Mouse (Mus musculus) cerebellum, adult 11 months (tissue): ENCODE data around the gene Rbbp8nl.

Source experiments
- DNase-seq: peaks from one replicate; pipeline ENCODE4 v3.0.0; 2022

Rbbp8nl gene

GRCm38 (mm10) chr2:180256296-180257000 is 33.2 kb downstream of the Rbbp8nl start:
- DNase-seq = no peak

DNA sequence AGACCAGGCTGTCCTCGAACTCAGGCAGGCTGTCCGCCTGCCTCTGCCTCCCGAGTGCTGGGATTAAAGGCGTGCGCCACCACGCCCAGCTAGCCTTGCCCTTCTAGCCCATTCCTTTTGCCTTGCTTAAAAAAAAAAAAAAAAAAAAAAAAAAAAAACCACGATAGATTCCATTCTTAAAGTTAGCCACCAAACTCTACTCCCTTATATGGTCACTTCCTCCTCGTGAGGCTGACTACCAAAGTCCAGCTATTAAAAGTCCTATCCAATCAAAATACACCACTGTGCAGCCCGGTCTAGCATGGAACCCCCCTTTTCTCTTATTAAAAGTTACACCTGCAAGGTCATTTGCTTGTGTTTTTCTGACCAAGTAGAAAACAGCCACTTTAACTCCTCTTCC is 34.0 kb downstream of the Rbbp8nl start:
- DNase-seq = no peak

- DNase-seq = no peak
These were observed 35.1 kb downstream of the Rbbp8nl start for GRCm38 (mm10) chr2:180254436-180255209.

DNA sequence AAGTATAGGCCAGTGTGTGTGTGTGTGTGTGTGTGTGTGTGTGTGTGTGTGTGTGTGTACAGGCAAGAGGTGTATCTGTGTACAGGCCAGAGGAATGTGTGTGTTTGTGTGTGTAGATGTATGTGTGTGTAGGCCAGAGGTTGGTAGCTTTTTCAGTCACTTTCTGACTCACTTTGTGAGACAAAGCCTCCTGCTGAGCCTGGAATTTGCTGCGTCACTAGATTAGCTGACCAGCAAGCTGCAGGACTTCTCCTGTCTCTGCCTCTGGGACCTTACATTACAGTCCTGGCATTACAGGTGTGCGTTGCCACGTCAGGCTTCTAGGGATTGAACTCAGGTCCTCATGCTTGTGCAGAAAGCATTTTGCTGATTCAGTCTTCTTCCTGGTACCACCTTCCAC is 37.8 kb downstream of the Rbbp8nl start:
- DNase-seq = no peak

- peak; percentile 76 for DNase-seq
These were observed 38.6 kb downstream of the Rbbp8nl start for GRCm38 (mm10) chr2:180250930-180251611.

GRCm38 (mm10) chr2:180248947-180249660 is 40.6 kb downstream of the Rbbp8nl start:
- DNase-seq = no peak

DNA sequence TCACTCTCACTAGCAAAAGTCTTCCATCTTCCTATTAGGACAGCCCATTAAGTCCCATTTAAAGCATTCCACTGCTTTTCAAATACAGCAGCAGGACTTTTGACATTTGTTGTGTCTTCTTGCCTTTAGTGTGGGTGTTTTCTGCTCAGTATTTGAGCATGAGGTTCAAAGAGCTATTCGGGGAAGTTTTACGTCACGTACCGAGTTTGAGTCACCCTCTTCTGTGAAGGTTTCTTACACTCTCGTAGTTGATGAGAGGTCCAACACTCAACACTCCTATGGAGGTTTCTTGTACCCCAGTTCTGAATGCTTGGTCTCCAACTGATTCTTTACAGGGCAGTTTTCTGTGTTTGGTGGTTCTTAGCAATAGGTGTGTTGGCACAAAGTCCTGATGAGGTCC is 41.8 kb downstream of the Rbbp8nl start:
- no peak for DNase-seq

GRCm38 (mm10) chr2:180243108-180243507 is 46.6 kb downstream of the Rbbp8nl start:
- no peak for DNase-seq

- no peak for DNase-seq
These were observed 51.1 kb downstream of the Rbbp8nl start for GRCm38 (mm10) chr2:180238591-180238990.

DNA sequence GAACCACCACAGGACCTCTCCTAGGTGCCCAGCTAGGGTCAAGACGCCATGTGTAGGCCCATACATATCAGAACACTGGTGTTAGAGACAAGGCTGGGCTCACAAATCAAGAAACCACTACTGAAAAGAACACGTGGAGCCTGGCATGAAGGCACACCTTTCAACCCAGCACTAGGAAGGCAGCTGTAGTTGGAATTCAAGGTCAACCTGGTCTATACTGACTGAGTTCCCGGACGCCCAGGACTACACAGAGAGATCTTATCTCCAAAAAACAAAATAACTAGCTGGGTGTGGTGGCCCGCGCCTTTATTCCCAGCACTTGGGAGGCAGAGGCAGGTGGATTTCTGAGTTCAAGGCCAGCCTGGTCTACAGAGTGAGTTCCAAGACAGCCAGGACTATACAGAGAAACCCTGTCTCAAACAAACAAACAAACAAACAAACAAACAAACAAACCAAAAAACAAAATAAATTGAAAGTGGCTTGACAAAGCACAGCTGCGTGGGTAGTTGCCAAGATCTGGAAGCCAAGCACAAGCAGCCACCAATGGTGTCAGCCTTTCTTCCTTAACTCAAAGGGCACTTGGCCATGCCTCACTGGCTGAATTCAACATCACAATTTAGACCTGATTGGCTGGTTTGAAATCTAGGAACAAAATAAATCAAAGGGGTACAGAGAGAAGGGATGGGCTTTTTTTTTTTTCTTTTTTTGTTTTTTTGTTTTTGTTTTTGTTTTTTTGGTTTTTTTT is 51.9 kb downstream of the Rbbp8nl start:
- DNase-seq = no peak

DNA sequence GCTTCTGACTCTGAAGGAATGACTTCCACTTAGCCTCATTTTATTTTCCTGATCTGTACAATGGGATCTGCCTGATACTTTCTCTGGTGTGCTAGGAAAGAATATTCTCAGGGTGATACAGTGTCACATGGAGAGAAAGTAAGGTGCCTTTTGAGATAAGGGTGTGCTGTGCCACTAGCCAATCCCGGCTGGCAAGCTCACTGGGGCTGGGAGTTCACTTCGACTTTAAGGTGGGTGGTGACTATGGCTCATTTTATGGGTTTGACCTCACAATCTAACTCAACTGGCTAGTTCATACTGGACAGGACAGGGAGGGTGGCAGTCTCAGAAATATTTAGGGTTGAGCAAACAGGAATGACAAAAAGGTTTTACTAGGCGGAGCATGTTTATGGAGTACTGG is 52.7 kb downstream of the Rbbp8nl start:
- no peak for DNase-seq

DNA sequence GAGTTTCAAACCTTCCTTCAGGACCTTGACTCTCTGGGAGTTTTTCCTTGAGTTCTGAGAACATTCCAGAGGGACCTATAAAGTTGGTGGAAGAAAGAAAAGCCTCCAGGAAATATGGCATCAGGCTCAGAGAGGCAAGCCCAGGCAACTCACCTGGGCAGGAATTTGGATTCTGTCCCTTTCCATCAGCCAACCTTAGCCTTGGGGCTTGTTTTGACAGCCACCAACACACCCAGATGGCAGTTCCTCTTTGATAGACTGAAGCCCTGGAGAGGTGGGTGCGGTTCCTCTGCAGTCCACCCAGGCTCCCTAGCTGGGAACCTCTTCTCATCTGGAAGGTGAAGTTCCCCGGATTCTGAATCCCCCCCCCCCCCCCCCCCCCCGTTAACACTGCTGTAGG is 53.2 kb downstream of the Rbbp8nl start:
- no peak for DNase-seq

DNA sequence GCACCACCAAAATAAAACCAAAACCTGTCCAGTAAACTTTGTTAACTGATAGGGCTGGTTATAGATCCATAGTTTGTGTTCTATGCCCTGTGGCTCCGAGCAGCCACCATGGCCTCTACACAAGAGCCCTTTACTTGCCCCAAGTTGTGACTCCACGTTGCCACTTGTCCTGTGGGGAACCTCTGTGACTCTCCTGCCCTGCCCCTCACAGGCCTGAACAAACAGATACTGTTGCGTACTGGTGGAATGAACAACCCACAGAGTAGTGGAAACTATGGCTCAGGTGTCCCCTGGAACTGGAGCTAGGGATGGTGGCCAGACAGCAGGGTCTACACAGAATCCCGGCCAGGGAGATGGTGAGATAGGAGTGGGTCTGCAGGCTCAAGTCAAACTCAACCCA is 53.9 kb downstream of the Rbbp8nl start:
- DNase-seq = no peak

- DNase-seq = no peak
These were observed 54.7 kb downstream of the Rbbp8nl start for GRCm38 (mm10) chr2:180234980-180235379.

- no peak for DNase-seq
These were observed 55.3 kb downstream of the Rbbp8nl start for GRCm38 (mm10) chr2:180234353-180234752.

- no peak for DNase-seq
These were observed 56.4 kb downstream of the Rbbp8nl start for GRCm38 (mm10) chr2:180233101-180233904.

- no peak for DNase-seq
These were observed 59.2 kb downstream of the Rbbp8nl start for GRCm38 (mm10) chr2:180230482-180230881.

DNA sequence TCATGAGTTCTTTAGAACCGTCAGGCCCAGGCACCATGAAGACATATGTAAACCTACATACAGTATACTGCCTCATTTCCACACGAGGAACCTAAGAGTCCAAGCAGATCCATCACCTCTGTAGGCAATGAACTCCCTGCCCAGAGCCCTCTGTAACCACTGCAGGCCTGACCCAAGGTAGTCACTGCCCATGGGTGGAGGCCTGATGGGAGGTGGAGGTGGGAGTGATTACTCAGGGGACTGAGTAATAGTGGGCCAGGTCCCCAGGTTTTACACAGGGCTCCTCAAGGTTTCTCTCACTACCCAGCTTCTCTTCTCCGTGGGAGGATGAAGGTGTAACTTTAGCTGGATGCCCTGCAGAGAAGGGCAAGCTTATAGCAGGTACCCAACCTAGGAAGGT is 60.5 kb downstream of the Rbbp8nl start:
- DNase-seq = no peak

- DNase-seq = no peak
These were observed 61.1 kb downstream of the Rbbp8nl start for GRCm38 (mm10) chr2:180228592-180228991.

- no peak for DNase-seq
These were observed 61.6 kb downstream of the Rbbp8nl start for GRCm38 (mm10) chr2:180228060-180228458.
